Mouse (Mus musculus) common myeloid progenitor, adult 5-6 weeks (primary cell): ENCODE results near the gene Spata20. TPM values are rescaled to one million over a fixed set of nuclear protein-coding genes. Genes with fewer than 3 reads are reported as not detected.

Experiments
- ATAC-seq: replicated peaks from 2 replicates; pipeline ENCODE4 v1.8.0; 2016; ENCODE audit warnings: low read depth, mild to moderate bottlenecking, moderate TSS enrichment, inconsistent platforms; ENCODE audit not compliant: poor library complexity, severe bottlenecking
- total RNA-seq: library from RNA; stranded (forward); fragments of 200-1000, 187-1606 nt; gene quantifications from 2 replicates; pipeline ENCODE4 v1.2.3, GENCODE M21; 2017

Gene Spata20
- total RNA-seq, 1 experiment from 2014 or later, result not detected

GRCm38 (mm10) chr11:94483921-94484320 is 2.1 kb downstream of the Spata20 start:
- ATAC-seq, result no peak

- no peak for ATAC-seq
These were observed 2.5 kb downstream of the Spata20 start for GRCm38 (mm10) chr11:94483436-94483835.

GRCm38 (mm10) chr11:94482738-94483137 is 3.2 kb downstream of the Spata20 start:
- no peak for ATAC-seq

GRCm38 (mm10) chr11:94481963-94482362 is 4.0 kb downstream of the Spata20 start:
- ATAC-seq, result no peak

GRCm38 (mm10) chr11:94480382-94480781 is 5.6 kb downstream of the Spata20 start:
- ATAC-seq, result no peak

- no peak for ATAC-seq
These were observed 8.3 kb downstream of the Spata20 start for GRCm38 (mm10) chr11:94477651-94478050.

GRCm38 (mm10) chr11:94475722-94476121 is 10.3 kb downstream of the Spata20 start:
- ATAC-seq, result no peak

DNA sequence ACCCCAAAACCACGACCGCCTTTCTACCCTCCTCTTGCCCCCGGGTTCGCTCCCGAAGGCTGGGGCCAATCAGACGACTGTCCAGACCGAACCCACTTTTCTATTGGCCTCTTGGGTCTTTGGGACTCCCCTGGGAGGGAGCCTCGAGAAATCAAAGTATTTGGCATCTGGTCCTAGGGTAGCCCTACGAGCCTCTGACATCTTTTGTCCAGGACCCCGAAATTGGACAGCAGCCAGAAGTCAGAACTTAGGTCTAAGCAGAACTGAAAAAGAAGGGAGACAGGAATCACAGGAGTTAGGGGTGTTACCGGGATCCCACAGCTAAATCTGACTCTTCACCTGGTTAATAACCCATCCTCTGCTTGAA is 11.5 kb downstream of the Spata20 start:
- no peak for ATAC-seq

GRCm38 (mm10) chr11:94473707-94474543 is 12.1 kb downstream of the Spata20 start, which contains the start of gene Cacna1g:
Cacna1g (minus strand) TSS chr11:94474198.
- peak; percentile 85 for ATAC-seq

DNA sequence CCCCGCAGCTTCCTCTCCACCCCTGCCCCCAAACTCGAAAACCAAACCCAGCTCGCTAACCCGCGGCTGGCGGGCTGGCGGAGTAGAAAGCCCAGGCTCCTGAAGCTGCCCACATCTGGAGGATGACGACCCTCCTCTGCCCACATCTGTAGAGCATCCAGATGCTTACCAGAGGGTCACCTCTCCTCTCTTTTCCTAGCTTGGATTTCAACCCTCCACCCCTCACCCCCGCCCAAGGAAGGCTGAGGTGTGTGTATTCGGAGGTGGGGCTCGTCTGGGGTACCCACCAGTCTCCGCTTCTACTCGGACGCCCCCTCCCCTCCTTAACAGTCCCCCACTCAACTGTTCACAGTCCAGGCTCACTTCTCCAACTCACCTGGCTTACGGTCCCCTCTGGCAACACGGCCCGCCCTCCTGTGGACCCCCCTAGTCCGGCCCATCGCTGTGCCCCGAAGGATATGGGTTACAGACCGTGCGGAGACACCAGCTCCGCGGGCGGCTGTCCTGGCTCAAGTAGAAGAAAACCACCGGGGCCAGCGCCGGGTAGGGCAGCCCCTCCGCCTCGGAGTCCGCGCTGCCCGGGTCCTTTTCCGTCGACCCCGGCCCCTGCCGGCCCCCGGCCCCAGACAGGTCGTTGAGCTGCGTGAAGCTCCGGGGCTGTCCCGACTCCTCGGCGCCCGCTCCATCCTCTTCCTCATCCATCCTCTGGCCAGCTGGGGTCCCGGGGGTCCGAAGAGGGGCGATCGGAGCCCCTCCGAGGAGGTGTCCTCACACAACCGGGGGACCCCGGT is 12.9 kb downstream of the Spata20 start:
- no peak for ATAC-seq

GRCm38 (mm10) chr11:94472585-94472915 is 13.4 kb downstream of the Spata20 start:
- ATAC-seq, result no peak

GRCm38 (mm10) chr11:94471740-94472584 is 14.0 kb downstream of the Spata20 start:
- ATAC-seq, result no peak

DNA sequence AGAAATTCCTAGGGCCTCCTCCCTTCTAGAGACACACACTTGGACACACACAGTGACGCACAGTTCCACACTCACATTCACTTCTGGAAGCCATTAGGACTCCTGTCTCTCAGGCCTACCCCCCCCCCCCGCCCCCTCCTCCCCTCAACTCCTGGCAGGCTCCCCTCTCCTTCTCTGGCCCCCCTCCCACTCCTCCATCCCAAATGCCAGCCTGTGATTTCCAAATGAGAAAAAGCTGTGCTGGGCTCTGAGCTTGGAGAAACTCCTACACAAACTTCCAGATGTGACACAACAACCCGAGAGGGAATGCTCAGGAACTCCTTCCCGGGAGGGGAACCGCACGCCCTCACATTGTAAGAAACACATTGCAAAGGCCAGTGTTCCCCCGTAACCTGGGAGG is 15.6 kb downstream of the Spata20 start:
- no peak for ATAC-seq

DNA sequence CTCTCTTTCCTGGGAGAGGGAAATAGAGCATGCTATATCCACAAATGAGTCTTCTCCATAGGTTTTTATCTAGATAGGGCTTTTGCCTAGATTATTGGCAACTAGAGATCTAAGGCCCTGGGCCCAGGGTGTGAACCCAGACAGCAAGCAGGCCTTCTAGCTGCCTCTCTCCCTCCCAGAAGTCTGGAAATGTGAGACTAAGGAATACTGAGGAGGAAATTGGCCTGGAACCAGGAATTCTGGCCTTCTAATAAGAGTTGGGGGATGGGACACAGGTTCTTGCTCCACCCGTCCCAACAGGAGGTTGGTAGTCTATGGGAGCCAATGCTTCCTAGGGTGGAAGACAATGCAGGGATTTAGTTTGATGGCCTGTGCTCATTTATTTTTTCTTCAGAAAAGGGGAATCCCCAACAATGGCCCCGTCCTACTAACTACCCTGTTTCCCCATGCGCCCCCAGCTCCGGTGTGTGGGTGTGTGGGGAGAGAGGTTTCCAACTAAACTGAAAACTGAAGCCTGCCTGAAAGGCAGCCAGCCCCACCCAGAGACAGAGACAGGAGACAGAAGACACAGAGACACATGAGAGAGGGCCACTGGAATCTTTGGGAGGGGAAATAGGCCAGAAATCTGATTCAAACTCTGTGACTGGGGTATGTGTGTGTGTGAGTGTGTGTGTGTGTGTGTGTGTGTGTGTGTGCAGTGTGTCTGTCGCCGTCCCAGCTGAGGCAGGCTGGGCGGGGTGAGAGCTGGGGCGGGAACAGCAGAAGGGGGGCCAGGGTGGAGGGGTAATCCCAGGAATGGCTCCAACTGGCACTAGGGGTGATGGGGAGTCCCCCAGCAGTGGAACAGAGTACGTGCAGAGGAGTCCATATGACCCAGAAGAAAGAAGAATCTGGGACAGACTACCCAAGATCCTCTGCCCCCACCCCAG is 16.6 kb downstream of the Spata20 start:
- ATAC-seq, result no peak

- no peak for ATAC-seq
These were observed 17.4 kb downstream of the Spata20 start for GRCm38 (mm10) chr11:94468582-94469064.

- ATAC-seq, result no peak
These were observed 19.6 kb downstream of the Spata20 start for GRCm38 (mm10) chr11:94466333-94466855.

- no peak for ATAC-seq
These were observed 21.8 kb downstream of the Spata20 start for GRCm38 (mm10) chr11:94464170-94464569.

GRCm38 (mm10) chr11:94461856-94462255 is 24.1 kb downstream of the Spata20 start:
- no peak for ATAC-seq

DNA sequence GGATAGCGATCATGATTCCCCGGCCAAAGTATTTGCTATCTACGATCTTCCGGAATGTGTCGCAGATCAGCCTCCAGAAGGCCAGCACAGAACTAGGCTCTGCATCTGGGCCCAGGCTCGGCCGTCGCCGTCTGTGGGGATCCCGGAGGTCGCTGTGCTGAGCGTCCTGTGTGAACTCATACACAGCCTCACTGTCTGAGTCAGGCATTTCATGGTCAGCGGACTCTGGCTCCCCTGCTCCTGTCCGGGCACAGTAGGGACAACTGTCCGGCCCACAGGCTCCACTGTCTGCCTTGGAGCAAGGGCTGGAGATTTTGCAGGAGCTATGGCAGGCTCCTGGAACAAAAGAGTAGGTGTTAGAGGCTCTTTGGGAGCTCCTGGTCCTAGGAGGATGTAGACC is 29.0 kb downstream of the Spata20 start:
- no peak for ATAC-seq
